Mouse (Mus musculus): ENCODE measurements around the gene Nhs. TPM values are rescaled to one million over a fixed set of nuclear protein-coding genes. Genes with fewer than 3 reads are reported as not detected.

Gene Nhs
- total RNA-seq, 2 experiments from 2014 or later: 5.7 to 7.1 TPM

DNA sequence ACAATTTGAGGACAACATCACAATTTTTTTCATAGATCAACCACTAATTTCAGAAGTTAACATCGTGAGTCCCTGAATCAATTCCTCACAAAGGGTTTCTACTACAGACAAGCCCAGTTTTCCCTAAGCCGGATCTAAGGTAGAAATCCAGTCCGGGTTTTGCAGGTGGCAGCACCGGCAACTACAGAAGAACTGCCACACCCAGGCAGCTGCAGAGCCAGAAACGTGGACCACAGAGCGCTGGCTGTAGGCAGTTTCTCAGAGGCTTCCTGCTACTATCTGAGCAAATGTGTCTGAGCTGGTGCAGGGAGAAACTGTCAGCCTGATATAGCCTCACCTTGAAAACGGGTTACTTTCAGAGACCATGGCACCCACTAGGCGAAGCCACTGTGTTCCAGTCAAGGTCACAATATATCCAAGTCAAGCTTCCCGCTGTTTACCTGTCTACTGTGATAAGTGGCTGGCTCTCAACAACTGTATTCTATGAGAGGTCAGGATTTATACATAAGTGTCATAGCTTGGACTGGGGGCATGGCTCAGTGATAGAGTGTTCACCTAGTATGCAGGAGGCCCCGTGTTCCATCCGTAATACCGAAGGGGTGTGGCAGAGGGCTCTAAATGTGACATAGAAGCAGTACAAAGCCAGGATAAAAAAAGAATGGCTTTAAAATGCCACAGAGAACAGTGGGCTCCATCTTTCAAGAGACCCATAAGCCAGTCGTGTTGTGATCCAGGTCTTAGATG is 134.1 kb downstream of the Nhs start:
- intact Hi-C loops (cut with DNase I): no loop called here
- DNase-seq (ENCODE audit: extremely low spot score in 1 of 2, low spot score in 2 of 2): peak in 1 of 2 experiments; percentile 41

DNA sequence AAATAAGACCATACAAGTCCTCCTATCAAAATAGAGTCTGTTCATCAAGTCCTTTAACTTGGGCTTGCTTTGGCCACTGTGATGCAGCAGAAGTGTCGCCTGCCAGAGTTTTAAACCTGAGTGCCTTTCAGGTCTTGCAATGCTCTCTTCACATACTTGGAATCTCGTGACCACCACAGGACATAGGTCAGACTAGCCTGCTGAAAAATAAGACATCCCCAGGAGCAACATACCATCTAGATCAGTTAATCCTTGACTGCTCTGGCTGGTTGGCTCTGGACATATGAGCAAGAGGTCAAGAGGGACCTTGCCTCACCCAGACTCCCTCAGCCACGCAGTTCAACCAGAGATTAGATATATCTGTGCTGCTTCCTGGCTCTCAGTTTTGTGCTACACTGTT is 137.8 kb downstream of the Nhs start:
- intact Hi-C loops (cut with DNase I): no loop called here
- DNase-seq (ENCODE audit: extremely low spot score in 1 of 2, low spot score in 2 of 2): no peak

DNA sequence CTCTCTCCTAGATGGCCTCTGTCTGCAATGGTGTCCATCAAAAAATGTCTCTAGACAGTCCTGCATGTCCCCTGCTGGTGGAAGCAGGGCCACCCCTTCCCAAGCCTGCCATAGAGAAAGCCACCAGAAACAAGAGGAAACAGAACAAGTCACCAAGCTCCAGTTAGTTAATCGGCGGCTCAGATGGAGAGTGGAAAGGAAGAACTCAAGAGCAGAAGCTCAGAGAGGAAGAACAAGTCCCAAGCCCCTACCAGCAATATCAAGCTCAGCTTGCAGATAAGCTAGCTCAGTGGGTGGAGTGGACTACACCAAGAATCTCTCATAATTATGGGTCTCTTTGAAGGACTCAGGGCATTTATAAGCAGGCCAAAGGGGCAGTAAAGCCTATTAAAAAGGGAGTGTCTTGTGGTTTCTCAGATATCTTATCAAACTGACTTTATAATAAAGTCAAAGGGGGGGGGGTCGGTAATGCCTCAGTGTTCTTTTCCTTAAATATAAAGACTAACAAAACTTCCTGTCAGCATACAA is 139.4 kb downstream of the Nhs start:
- intact Hi-C loops (cut with DNase I): no loop called here
- no peak for DNase-seq (ENCODE audit: extremely low spot score in 1 of 2, low spot score in 2 of 2)

GRCm38 (mm10) chrX:162017471-162017870 is 142.1 kb downstream of the Nhs start:
- intact Hi-C loops (cut with DNase I): no loop called here
- no peak for DNase-seq (ENCODE audit: extremely low spot score in 1 of 2, low spot score in 2 of 2)

GRCm38 (mm10) chrX:162012570-162012969 is 147.0 kb downstream of the Nhs start:
- intact Hi-C loops (cut with DNase I): no loop called here
- no peak for DNase-seq (ENCODE audit: extremely low spot score in 1 of 2, low spot score in 2 of 2)

DNA sequence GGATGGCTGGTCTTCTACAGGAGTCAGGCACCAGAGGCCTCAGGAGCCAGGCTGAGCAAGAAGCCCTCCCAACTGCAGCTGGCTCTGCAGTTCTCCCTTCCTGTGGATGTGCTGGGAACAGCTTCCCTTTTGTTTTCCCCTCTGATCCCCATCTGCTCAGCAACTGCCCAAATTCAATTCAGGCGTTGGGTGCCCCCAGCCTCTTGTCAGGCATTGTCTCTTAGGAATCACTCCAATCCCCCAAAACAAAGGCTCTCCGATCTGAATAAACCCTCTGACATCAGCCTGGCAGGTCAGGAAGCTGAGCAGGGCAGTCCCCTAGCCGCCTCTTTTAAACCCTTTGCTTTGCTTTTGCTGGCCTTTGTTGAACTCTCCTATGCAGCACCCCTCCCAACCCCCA is 149.7 kb downstream of the Nhs start:
- intact Hi-C loops (cut with DNase I): no loop called here

GRCm38 (mm10) chrX:162003818-162004217 is 155.7 kb downstream of the Nhs start:
- no peak for DNase-seq (ENCODE audit: extremely low spot score in 1 of 2, low spot score in 2 of 2)
- intact Hi-C loops (cut with DNase I): no loop called here

More for the DNA sequence above, 149.7 kb downstream of the Nhs start:
- DNase-seq (ENCODE audit: extremely low spot score in 1 of 2, low spot score in 2 of 2): no peak

GRCm38 (mm10) chrX:161998876-161999275 is 160.7 kb downstream of the Nhs start:
- intact Hi-C loops (cut with DNase I): no loop called here
- DNase-seq (ENCODE audit: extremely low spot score in 1 of 2, low spot score in 2 of 2): no peak

GRCm38 (mm10) chrX:161997170-161997795 is 162.2 kb downstream of the Nhs start:
- peak in 1 of 2 experiments; percentile 15 for DNase-seq (ENCODE audit: extremely low spot score in 1 of 2, low spot score in 2 of 2)
- intact Hi-C loops (cut with DNase I): no loop called here

- intact Hi-C loops (cut with DNase I): no loop called here
- no peak for DNase-seq (ENCODE audit: extremely low spot score in 1 of 2, low spot score in 2 of 2)
Observed at GRCm38 (mm10) chrX:161990171-161990570, 169.4 kb downstream of the Nhs start.

- intact Hi-C loops (cut with DNase I): no loop called here
- no peak for DNase-seq (ENCODE audit: extremely low spot score in 1 of 2, low spot score in 2 of 2)
Observed at GRCm38 (mm10) chrX:161984961-161985360, 174.6 kb downstream of the Nhs start.

DNA sequence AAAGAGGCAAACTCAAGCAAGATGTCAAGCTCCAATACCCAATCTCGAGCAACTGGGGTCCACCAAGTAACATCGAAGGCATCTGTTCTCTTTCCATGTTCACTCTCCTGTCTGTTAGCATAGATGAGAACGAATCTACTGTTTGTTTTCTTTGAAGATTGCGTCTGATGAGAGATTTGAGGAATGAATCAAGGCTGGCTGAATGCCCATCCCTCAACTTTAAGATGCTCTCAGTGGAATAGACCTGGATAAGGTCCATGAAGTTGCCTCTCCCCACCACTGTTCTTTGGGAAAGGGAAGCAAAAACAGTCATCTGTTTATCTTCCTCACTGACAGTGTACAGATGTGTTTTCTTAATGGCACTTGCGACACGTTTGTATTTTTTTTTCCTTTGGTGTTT is 178.1 kb downstream of the Nhs start:
- intact Hi-C loops (cut with DNase I): no loop called here
- DNase-seq (ENCODE audit: extremely low spot score in 1 of 2, low spot score in 2 of 2): no peak

DNA sequence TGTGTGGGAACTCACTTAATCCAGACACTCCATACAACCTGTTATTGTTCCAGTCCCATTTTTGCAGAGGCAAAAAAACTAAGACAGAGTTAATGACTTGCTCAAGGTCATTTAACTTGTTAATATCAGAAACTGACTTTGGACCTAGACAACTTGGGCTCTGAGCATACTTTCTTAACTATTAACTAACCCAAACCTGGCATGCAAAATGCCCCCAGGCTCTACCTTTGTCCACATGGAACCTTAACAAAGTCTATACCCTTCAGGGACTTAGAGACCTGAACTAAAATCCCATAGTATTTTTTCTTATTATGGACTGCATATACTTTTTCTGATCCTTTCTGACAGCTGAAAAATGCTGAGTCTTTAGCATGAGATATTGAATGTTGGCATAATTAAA is 179.6 kb downstream of the Nhs start:
- intact Hi-C loops (cut with DNase I): no loop called here

DNA sequence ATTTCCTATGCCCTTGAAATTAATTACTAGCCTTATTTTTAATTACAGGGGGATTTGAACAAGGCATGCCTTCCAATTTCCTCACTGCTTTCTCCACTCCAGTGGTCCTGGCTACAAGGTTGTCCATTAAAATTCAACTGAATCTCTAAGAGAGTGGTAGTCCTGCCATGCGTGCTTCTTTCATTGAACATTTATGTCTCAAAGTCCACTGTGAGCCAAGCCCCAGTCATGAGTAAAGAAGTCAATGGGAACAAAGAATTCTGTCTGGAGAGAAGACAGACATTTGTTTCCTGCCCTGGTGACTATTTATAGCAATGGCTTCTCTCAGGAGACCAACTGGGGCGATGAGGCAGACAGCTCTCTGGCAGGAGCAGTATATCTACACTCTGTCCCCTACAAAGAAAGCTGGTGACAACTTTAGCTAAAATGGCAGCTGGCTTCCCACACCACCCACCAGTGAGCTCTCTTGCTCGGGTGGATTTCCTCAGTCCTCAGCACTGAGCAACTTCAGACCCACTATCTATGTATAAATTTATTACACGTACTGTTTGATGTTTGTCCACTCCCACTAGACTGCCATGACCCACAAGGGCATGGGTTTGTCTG is 182.2 kb downstream of the Nhs start:
- DNase-seq (ENCODE audit: extremely low spot score in 1 of 2, low spot score in 2 of 2): no peak
- intact Hi-C loops (cut with DNase I): no loop called here

More for the DNA sequence above, 179.6 kb downstream of the Nhs start:
- DNase-seq (ENCODE audit: extremely low spot score in 1 of 2, low spot score in 2 of 2): no peak

DNA sequence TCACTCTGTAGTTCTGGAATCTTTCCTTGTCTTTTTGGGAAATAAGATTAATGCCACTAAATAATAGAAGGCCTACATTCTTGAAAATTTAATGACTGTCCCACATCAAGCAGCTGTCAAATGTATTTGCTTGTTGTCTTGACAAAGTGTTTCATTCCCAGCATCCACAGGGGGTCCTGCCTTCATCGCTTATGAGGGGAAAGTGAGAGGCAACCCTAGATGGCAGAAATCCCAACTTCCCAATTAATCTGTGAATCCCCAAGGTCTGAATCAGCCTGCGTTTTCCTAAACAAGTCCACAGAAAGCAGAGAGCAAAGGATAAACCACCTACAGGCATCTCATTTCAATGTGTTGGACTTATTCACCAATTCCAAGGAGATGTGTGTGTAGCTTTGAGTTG is 183.2 kb downstream of the Nhs start:
- intact Hi-C loops (cut with DNase I): no loop called here
- DNase-seq (ENCODE audit: extremely low spot score in 1 of 2, low spot score in 2 of 2): no peak

GRCm38 (mm10) chrX:161973572-161973971 is 186.0 kb downstream of the Nhs start:
- intact Hi-C loops (cut with DNase I): no loop called here
- no peak for DNase-seq (ENCODE audit: extremely low spot score in 1 of 2, low spot score in 2 of 2)

DNA sequence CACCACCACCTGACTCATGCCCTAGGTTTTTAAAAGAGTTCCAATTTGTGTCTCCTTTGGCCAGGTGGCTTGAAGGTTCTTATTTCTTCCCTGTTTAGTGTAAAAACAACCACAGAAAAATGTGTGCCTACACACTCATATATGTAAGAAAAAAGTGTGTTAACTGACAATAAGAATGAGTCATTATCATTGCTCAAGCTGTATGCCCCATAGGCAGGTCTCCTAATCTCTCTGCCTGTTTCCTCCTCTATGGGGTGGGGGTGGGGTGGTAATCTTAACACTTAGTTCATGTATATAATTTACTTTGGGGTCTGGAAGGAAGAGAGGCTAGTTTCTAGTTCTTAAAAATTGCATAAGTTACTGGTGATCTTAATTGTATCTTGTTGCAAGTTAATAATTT is 186.8 kb downstream of the Nhs start:
- DNase-seq (ENCODE audit: extremely low spot score in 1 of 2, low spot score in 2 of 2): no peak
- intact Hi-C loops (cut with DNase I): no loop called here

GRCm38 (mm10) chrX:161971961-161972502 is 187.5 kb downstream of the Nhs start:
- no peak for DNase-seq (ENCODE audit: extremely low spot score in 1 of 2, low spot score in 2 of 2)
- intact Hi-C loops (cut with DNase I): no loop called here

DNA sequence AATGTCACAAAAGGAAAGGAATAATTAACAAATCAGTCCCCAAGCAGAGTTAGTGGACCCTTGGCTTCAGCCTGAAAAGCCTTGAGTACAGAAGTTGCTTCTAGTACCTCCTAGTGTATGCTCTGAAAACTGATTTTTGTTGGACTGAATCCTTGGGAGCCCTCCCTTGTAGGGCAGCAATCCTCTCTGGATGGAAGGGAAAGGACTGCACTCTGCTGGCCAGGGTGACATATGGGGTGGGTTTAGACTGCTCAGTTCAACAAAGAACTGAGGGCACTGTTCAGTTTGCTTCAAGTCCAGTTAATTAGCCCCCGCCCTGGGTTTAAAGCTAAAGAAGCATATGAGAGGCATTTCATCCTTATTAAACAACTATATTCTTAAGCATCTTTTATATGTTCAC is 188.4 kb downstream of the Nhs start:
- DNase-seq (ENCODE audit: extremely low spot score in 1 of 2, low spot score in 2 of 2): no peak
- intact Hi-C loops (cut with DNase I): no loop called here

- DNase-seq (ENCODE audit: extremely low spot score in 1 of 2, low spot score in 2 of 2): peak in 1 of 2 experiments; percentile 12
- intact Hi-C loops (cut with DNase I): loop anchor here (5.0 to 10.0 kb wide), 2 partner anchors 310 to 487 kb away; no protein-coding TSS in a partner anchor
Observed at GRCm38 (mm10) chrX:161967692-161968091, 191.8 kb downstream of the Nhs start.
